Mouse (Mus musculus) midbrain, embryonic 13.5 days (tissue): ENCODE measurements around the gene Hltf. TPM values are rescaled to one million over a fixed set of nuclear protein-coding genes. Genes with fewer than 3 reads are reported as not detected.
A peak's percentile ranks its signal among the peaks of the same experiment; 100 is the strongest.
"Not testable (repeated sequence)": the region's sequence is repeated elsewhere in the genome, so short reads cannot be mapped to it uniquely, and the experiment has no call there.

Source experiments
- ATAC-seq: fragments of 200-750 bp; cut with Nextera tagmentation; 2 replicates; pipeline ENCODE4 v1.8.0; 2017; ENCODE audit warnings: mild to moderate bottlenecking, moderate TSS enrichment, moderate library complexity
- H3K27ac ChIP-seq: fragments of 300-500 bp; sonication (generic); 2 replicates; pipeline ENCODE4 v1.5.1; 2015; ENCODE audit warnings: inconsistent platforms, mild to moderate bottlenecking, moderate library complexity
- H3K27me3 ChIP-seq: fragments of 300-500 bp; sonication (generic); 2 replicates; pipeline ENCODE4 v1.6.1; 2015; ENCODE audit warnings: mild to moderate bottlenecking, inconsistent platforms
- H3K36me3 ChIP-seq: fragments of 300-500 bp; sonication (generic); 2 replicates; pipeline ENCODE4 v1.6.1; 2015; ENCODE audit warnings: mild to moderate bottlenecking, inconsistent platforms
- H3K4me1 ChIP-seq: fragments of 300-500 bp; sonication (generic); replicated peaks from 2 replicates; pipeline ENCODE4 v1.6.1; 2015; ENCODE audit warnings: inconsistent platforms
- H3K4me2 ChIP-seq: fragments of 300-500 bp; sonication (generic); replicated peaks from 2 replicates; pipeline ENCODE4 v1.6.1; 2015; ENCODE audit warnings: moderate library complexity, mild to moderate bottlenecking, inconsistent platforms
- H3K4me3 ChIP-seq: fragments of 300-500 bp; sonication (generic); replicated peaks from 2 replicates; pipeline ENCODE4 v1.5.1; 2015; ENCODE audit warnings: mild to moderate bottlenecking, inconsistent platforms
- H3K9ac ChIP-seq: fragments of 300-500 bp; sonication (generic); replicated peaks from 2 replicates; pipeline ENCODE4 v1.6.1; 2015; ENCODE audit warnings: mild to moderate bottlenecking, inconsistent platforms
- H3K9me3 ChIP-seq: fragments of 300-500 bp; sonication (generic); 2 replicates; pipeline ENCODE4 v1.6.1; 2016; ENCODE audit warnings: mild to moderate bottlenecking, inconsistent platforms
- WGBS: fragments of 180-500 bp; shearing (Covaris S2); methylation state at CpG from one replicate; pipeline ENCODE4 v1.1.7; 2015; 5-methylcytosine and 5-hydroxymethylcytosine counted together
- polyA plus RNA-seq: library from polyadenylated mRNA; unstranded; fragments of >200 nt; fragmentation: Nextera tagmentation; extraction: Ambion mirVana; gene quantifications from 2 replicates; pipeline ENCODE4 v1.2.1, GENCODE M21; 2015

Gene Hltf
- polyA plus RNA-seq: 21.5 and 22.1 TPM in 2 replicates

DNA sequence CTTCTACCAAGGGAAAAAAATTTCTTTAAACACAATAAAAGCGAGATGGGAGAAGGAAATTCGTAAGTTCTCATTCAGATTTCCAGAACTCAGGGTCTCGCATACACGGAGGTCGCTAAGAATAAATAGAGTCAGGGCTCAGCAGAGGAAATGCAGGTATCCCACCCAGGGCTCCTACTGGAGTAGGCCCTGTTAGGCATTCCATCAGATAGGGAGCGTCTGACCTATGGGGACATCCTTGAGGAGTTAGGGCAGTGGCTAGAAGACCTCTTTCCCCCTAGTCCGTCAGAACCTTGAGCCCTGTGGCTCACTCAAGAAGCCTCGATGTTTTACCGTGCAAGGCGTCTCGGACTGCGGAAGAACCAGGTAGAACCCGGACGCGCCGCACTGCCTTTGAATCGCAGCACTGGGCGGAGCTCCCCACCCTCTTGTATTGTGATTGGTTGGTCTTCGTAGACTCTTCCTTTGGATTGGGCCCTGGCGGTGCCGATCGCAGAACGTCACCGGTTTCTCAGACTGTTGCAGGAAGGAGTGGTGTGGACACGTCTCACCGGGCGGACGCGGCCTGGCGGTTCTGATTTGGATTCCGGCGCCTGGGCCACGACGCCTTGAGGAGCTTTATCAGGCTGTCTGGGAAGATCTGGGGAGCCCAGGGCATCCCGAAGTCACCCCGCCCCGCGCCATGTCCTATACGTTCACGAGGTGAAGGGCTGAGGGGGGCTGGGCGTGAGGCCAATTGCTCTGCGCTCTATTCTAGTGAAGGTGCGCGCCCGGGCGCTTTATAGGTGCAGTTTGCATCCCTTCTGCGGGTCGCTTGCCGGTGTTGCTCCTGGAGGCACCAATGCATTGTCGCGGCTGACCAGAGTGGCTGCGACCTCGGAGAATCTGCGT lies at the start of gene Hltf:
TSS of gene Hltf (plus strand) at position 506 of the 891 bp plus-strand sequence.
- no peaks in the 10 kb centered on the region for H3K9me3 ChIP-seq

GRCm38 (mm10) chr3:20010464-20010863 lies 47.1 kb upstream of the Hltf start:
- Histone ChIP-seq H3K4me1 (no peaks in the 10 kb centered on the region), H3K36me3 (peaks cover 24% of the 10 kb centered on the region), H3K27ac (no peak overlapping the region), H3K4me3 (no peak overlapping the region), H3K4me2 (no peak overlapping the region), H3K27me3 (no peaks in the 10 kb centered on the region), H3K9me3 (no peaks in the 10 kb centered on the region), H3K9ac (no peak overlapping the region)
- 92% methylated on average over 9 of the region's 9 CpGs for WGBS
- ATAC-seq: no peak

More for the DNA sequence above, at the start of gene Hltf:
- Histone ChIP-seq H3K4me3 (peak within 1 kb of the TSS; percentile 59), H3K9ac (peak within 1 kb of the TSS; percentile 71), H3K36me3 (peaks cover 5% of the 10 kb centered on the region), H3K27me3 (no peaks in the 10 kb centered on the region), H3K4me2 (peak within 1 kb of the TSS; percentile 63), H3K4me1 (peaks cover 10% of the 10 kb centered on the region), H3K27ac (peak within 1 kb of the TSS; percentile 83)
- WGBS: under 1% methylated on average over 48 of the region's 54 CpGs
- peak; percentile 100 for ATAC-seq

DNA sequence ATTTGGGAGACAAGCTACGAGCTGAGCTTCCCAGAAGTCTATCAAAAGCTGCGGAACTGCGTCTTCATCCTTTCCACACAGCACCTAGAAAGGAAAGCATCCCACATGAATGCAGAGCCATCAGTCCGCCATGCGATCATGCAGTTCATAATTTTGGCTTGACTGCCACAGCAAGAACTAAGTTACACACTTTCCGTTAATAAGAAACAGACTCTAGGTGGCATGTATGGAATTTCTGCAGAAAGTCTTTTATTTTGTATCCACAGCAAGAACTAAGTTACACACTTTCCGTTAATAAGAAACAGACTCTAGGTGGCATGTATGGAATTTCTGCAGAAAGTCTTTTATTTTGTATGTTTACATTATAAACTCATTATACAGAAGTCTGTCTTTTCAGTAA lies 46.7 kb upstream of the Hltf start:
- H3K4me1 ChIP-seq, H3K4me2 ChIP-seq, H3K4me3 ChIP-seq, H3K9ac ChIP-seq, ATAC-seq, H3K27ac ChIP-seq, H3K9me3 ChIP-seq, H3K27me3 ChIP-seq: not testable (repeated sequence)
- H3K36me3 ChIP-seq: peaks cover 28% of the 10 kb centered on the region
- 94% methylated on average over 7 of the region's 7 CpGs for WGBS

DNA sequence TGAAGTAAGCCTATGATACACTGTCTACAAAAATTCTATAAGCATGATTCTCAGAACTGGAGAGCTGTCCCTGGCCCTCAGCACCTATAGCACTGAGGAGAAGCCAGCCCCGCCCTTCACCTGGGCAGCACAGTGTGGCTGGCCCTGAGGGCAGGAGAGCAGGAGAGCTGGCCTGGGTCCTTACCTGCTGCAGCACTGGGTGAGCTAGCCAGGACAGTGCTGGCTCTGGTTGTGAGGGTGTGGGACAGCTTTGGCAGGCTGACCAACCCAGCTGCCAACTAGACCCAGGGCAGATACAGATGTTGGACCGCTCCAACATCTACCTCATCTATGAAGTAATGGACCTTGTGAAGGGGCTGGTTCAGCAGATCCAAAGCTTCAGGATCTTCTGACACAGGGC lies 43.2 kb upstream of the Hltf start:
- Histone ChIP-seq H3K4me2 (no peak overlapping the region), H3K4me3 (no peak overlapping the region), H3K9ac (no peak overlapping the region), H3K9me3 (no peaks in the 10 kb centered on the region), H3K27ac (no peak overlapping the region), H3K36me3 (peaks cover 42% of the 10 kb centered on the region), H3K27me3 (no peaks in the 10 kb centered on the region), H3K4me1 (no peaks in the 10 kb centered on the region)
- ATAC-seq: 0 out of 2 replicates have a peak, but pooled peaks have one; percentile 30
- 95% methylated on average over 2 of the region's 2 CpGs for WGBS

DNA sequence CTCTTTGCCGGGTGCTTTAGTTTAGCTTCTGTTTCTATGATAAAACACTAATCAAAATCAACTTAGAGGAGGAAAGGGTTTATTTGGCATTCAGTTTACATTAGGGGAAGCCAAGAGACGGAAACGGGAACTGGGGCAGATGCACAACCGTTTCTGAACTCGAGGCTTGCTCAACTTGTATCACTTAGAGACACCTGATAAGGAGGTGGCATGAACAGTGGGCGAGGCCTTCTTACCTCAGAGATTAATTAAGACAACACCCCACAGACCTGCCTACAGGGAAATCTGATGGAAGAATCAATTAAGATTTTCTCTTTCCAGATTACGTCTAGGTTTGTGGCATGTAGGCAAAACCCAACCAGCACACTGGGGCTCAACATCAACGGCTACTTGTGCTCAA lies 39.5 kb upstream of the Hltf start:
- no peak overlapping the region for H3K4me3 ChIP-seq
- no peak overlapping the region for H3K4me2 ChIP-seq
- no peak for ATAC-seq
- no peak overlapping the region for H3K9ac ChIP-seq
- no peak overlapping the region for H3K27ac ChIP-seq
- H3K27me3 ChIP-seq: no peaks in the 10 kb centered on the region
- WGBS: 88% methylated on average over 8 of the region's 8 CpGs
- peaks cover 58% of the 10 kb centered on the region for H3K36me3 ChIP-seq
- H3K4me1 ChIP-seq: no peaks in the 10 kb centered on the region
- H3K9me3 ChIP-seq: no peaks in the 10 kb centered on the region

GRCm38 (mm10) chr3:20023832-20024231 lies 33.8 kb upstream of the Hltf start:
- 58% methylated on average over 1 of the region's 1 CpGs for WGBS
- H3K9ac ChIP-seq: no peak overlapping the region
- H3K36me3 ChIP-seq: peaks cover 68% of the 10 kb centered on the region
- no peak overlapping the region for H3K4me2 ChIP-seq
- no peak overlapping the region for H3K27ac ChIP-seq
- no peaks in the 10 kb centered on the region for H3K9me3 ChIP-seq
- H3K27me3 ChIP-seq: no peaks in the 10 kb centered on the region
- no peak for ATAC-seq
- no peak overlapping the region for H3K4me3 ChIP-seq
- H3K4me1 ChIP-seq: no peaks in the 10 kb centered on the region

- Histone ChIP-seq H3K4me2 (no peak overlapping the region), H3K4me3 (no peak overlapping the region), H3K4me1 (no peaks in the 10 kb centered on the region), H3K27me3 (no peaks in the 10 kb centered on the region), H3K9ac (no peak overlapping the region), H3K9me3 (no peaks in the 10 kb centered on the region), H3K36me3 (peaks cover 53% of the 10 kb centered on the region), H3K27ac (no peak overlapping the region)
- ATAC-seq: no peak
Measured at GRCm38 (mm10) chr3:20026481-20026880, 31.1 kb upstream of the Hltf start.

DNA sequence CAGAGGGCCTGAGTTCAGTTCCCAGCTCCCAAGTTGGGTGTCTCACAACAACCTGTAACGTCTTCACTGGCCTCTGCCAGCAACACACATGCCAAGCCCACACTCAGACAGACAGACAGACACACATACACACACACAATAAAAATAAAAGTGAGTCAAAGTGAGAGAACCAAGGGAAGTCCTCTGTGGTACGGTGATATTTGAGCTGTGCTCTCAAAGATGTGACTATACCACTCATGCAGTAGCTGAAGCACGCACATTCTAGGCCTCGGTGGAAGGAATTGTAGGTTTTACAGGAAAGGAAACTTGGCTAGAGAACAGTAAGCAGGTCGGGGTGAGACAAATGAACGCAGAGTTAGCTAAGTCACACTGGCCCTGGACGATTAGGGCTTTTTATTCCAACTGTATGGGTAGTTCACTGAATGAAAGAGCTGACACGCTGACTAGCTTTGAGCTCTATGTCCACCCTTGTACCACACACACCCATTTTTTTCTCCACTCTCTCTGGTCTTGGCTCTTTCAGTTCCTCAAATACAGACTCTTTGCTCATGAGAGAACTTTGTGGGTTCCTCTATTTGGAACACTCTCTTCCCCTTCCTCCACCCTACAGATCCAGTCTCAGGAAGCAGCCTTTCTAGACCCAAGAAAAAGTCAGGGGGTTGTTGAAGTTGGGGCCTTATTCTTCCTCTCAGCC lies 30.5 kb upstream of the Hltf start:
- Histone ChIP-seq H3K4me2 (no peak overlapping the region), H3K36me3 (peaks cover 51% of the 10 kb centered on the region)

GRCm38 (mm10) chr3:20027788-20028187 lies 29.8 kb upstream of the Hltf start:
- ATAC-seq: no peak
- Histone ChIP-seq H3K27me3 (no peaks in the 10 kb centered on the region), H3K4me2 (no peak overlapping the region), H3K4me3 (no peak overlapping the region), H3K4me1 (no peaks in the 10 kb centered on the region), H3K9ac (no peak overlapping the region), H3K36me3 (peaks cover 44% of the 10 kb centered on the region), H3K27ac (no peak overlapping the region), H3K9me3 (no peaks in the 10 kb centered on the region)
- WGBS: 92% methylated on average over 5 of the region's 5 CpGs

More for the DNA sequence above, 30.5 kb upstream of the Hltf start:
- Histone ChIP-seq H3K4me1 (no peaks in the 10 kb centered on the region), H3K4me3 (no peak overlapping the region), H3K27me3 (no peaks in the 10 kb centered on the region), H3K9me3 (no peaks in the 10 kb centered on the region), H3K9ac (no peak overlapping the region), H3K27ac (no peak overlapping the region)
- ATAC-seq: no peak
- 93% methylated on average over 8 of the region's 8 CpGs for WGBS

DNA sequence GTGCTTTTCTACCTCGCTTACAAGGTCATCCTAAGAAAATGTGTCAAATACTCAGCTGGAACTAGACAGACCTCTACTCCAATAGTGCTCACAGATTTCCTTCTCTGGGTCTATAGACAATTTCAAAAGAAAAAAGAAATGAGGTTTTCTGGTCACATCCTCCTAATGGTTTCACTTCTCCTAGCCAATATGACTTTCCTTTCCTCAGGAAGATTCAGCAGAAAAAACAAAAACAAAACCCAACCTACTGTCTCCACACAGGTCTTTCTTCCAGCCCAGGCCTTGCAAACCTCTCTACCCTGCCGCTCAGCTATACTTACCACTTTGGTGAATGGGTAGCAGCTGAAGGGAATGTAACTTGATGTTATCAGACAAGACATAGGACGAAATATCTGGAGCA lies 29.0 kb upstream of the Hltf start:
- H3K36me3 ChIP-seq: peaks cover 36% of the 10 kb centered on the region
- H3K27ac ChIP-seq: no peak overlapping the region
- 97% methylated on average over 3 of the region's 3 CpGs for WGBS
- no peaks in the 10 kb centered on the region for H3K9me3 ChIP-seq
- no peak overlapping the region for H3K4me3 ChIP-seq
- H3K4me1 ChIP-seq: peaks cover 2% of the 10 kb centered on the region; the same call in 1 of the 2 replicates
- no peak overlapping the region for H3K9ac ChIP-seq
- no peaks in the 10 kb centered on the region for H3K27me3 ChIP-seq
- no peak overlapping the region for H3K4me2 ChIP-seq
- no peak for ATAC-seq

GRCm38 (mm10) chr3:20030807-20031206 lies 26.8 kb upstream of the Hltf start:
- Histone ChIP-seq H3K4me2 (no peak overlapping the region), H3K4me1 (peaks cover 12% of the 10 kb centered on the region), H3K27ac (no peak overlapping the region), H3K36me3 (peaks cover 16% of the 10 kb centered on the region), H3K4me3 (no peak overlapping the region), H3K9ac (no peak overlapping the region), H3K9me3 (no peaks in the 10 kb centered on the region), H3K27me3 (no peaks in the 10 kb centered on the region)
- WGBS: 96% methylated on average over 6 of the region's 6 CpGs
- no peak for ATAC-seq
